Mouse (Mus musculus) c-Kit-positive CD71-negative TER-119-negative erythroid progenitor cells, embryonic 14.5 days (primary cell): ENCODE measurements at regions not wholly inside any gene's neighbourhood (a gene's known extent, or its start where the extent isn't known, plus 50 kb on each side); places are given as distances from the start of the nearest gene placed in this dataset.

Source experiments
- DNase-seq: peaks from one replicate; pipeline ENCODE4 v3.0.0-alpha.2; 2013; ENCODE audit warnings: low read depth

- no peak for DNase-seq
These were observed 92.1 kb upstream of the Ins2 start for GRCm38 (mm10) chr7:142835319-142835718.

DNA sequence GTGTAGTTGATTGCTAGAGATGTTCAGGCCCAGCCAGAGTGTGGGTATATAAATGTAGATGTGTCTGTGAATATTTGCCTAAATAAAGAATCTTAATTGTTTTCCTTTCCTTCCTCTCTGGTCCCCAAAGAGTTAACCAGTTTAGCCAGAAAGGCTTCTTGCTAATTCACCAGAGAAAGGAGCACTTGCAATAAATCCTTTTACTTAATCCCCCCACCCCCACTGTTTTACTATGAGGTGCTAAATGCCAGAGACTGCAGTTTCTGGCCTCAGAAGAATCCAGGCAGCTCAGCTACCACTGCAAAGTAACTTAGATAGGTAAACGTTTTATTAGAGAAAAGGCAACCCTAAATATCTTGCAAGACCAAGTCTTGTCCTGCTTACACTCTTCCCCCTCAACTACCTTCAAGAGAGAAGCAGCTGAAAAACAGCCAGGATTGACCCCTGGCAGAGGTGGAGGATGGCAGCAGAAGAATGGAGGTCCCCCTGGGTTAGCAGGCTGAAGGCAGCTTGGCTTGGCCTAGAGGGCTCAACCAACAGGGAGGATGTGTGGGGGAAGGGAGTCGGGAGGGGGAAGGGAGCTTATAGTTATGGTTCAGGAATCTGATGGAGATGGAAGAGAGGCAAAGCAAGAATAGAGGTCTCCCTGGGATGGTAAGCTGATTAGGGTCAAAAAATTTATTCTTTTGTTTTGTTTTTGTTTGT lies 87.9 kb upstream of the Ins2 start:
- no peak for DNase-seq

DNA sequence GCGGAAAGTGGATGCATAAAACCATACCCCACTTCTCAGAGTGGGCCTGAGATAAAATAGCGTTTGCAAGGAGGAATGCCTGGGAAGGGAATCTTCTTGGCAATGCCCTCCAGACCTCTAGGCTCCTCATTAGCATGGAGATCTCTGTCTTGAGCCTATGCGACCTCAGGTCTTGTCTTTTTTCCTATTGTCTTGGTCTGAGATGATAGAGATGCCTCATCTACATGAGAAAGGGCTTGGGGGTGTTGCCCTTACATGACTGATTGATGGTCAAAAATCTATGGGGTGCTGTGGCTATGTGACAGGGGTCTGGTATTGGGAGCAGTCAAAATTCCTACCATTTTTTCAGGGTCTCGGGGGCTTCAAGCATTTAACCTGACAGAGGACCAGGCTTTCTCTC lies 67.5 kb upstream of the Ins2 start:
- DNase-seq = no peak

DNA sequence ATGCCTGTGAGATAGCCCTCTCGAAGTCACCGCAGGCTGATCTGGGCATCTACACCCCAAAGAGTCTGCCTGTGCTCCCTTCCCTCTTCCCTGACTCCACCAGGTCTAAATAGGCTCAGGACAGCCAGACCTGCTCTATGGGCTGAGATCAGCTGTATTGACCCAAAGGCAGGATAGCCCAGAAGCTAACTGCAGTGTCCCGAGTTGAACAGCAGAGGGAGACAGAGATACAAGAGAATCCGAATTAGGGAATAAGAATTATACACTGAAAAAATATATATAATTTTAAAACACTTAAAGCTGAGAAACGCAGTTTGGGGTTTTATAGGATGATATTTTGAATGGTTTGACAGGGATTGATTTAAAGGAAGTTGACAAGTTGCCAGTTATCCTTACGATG lies 56.2 kb upstream of the Ins2 start:
- DNase-seq = peak; percentile 35

- DNase-seq = no peak
These were observed 51.3 kb upstream of the Ins2 start for GRCm38 (mm10) chr7:142794481-142794880.
